Mouse (Mus musculus) kidney, embryonic 16.5 days (tissue): ENCODE measurements around the gene Snrk. TPM values are rescaled to one million over a fixed set of nuclear protein-coding genes. Genes with fewer than 3 reads are reported as not detected.

ENCODE experiments used
- ATAC-seq: fragments of 200-750 bp; cut with Nextera tagmentation; 2 replicates; pipeline ENCODE4 v1.8.0; 2017; ENCODE audit warnings: moderate TSS enrichment; ENCODE audit not compliant: low FRiP score, low TSS enrichment
- H3K27ac ChIP-seq: fragments of 300-500 bp; sonication (generic); 2 replicates; pipeline ENCODE4 v1.5.1; 2014; ENCODE audit warnings: low read length
- H3K27me3 ChIP-seq: fragments of 300-500 bp; sonication (generic); 2 replicates; pipeline ENCODE4 v1.6.1; 2014; ENCODE audit warnings: low read length, control low read depth, mixed read lengths; ENCODE audit not compliant: insufficient read depth
- H3K36me3 ChIP-seq: fragments of 300-500 bp; sonication (generic); 2 replicates; pipeline ENCODE4 v1.6.1; 2014; ENCODE audit warnings: low read length, control low read depth, mixed read lengths; ENCODE audit not compliant: insufficient read depth
- H3K4me1 ChIP-seq: fragments of 300-500 bp; sonication (generic); 2 replicates; pipeline ENCODE4 v1.6.1; 2014; ENCODE audit warnings: low read length, control low read depth, mixed read lengths; ENCODE audit not compliant: insufficient read depth
- H3K4me2 ChIP-seq: fragments of 300-500 bp; sonication (generic); replicated peaks from 2 replicates; pipeline ENCODE4 v1.6.1; 2014; ENCODE audit warnings: low read depth, low read length
- H3K4me3 ChIP-seq: fragments of 300-500 bp; sonication (generic); 2 replicates; pipeline ENCODE4 v1.5.1; 2014; ENCODE audit warnings: mild to moderate bottlenecking, low read length
- H3K9ac ChIP-seq: fragments of 300-500 bp; sonication (generic); replicated peaks from 2 replicates; pipeline ENCODE4 v1.6.1; 2014; ENCODE audit warnings: low read length
- H3K9me3 ChIP-seq: fragments of 300-500 bp; sonication (generic); 2 replicates; pipeline ENCODE4 v1.6.1; 2016; ENCODE audit warnings: low read length, control low read depth
- WGBS: fragments of 180-500 bp; shearing (Covaris S2); extraction: QIAGEN DNeasy Blood & Tissue Kit; methylation state at CpG from one replicate; pipeline ENCODE4 v1.1.7; 2014; 5-methylcytosine and 5-hydroxymethylcytosine counted together
- polyA plus RNA-seq: library from polyadenylated mRNA; unstranded; fragments of >200 nt; fragmentation: Nextera tagmentation; extraction: Ambion mirVana; gene quantifications from 2 replicates; pipeline ENCODE4 v1.2.1, GENCODE M21; 2015

Gene Snrk
- polyA plus RNA-seq, 1 experiment from 2014 or later: 65.1 TPM

DNA sequence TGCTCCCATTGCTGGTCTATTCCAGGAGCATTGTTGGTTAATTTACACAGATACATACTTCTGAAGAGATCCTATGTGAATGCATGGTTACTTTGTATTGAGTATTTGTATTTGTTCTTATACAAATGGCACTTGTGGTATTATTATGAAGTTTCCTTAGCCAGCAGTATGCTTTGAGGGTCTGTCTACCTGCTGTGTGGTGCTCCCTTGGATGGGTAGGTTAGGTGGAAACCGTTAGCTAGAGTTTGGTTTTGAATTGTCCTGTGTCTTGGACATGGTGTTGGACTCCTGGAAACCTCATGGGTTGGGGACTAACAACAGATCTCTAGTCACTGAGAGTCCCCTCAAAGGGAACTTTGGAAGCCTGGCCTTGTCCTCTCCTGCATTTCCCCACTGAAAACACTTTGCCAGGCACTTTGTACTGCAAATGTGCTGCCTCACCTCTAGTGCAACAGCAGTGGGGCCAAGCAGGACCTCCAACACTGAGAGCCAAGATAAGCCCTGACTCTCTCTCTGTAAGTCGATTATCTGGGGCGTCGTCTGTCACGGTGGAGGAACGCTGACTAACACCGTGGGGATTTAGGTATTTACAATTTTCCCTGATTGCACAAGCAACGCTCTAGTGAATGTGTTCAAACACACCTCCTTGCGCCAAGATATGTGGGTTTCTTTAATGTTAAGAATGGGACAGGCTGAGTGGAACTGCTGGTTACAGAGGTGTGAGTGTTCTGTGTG is 13.3 kb upstream of the Snrk start:
- WGBS: 45% methylated on average over 9 of the region's 9 CpGs
- ATAC-seq: no peak
- no peaks in the 10 kb centered on the region for H3K9me3 ChIP-seq
- H3K27me3 ChIP-seq: no peaks in the 10 kb centered on the region; the same call in 1 of the 2 replicates
- H3K36me3 ChIP-seq: no peaks in the 10 kb centered on the region
- H3K4me2 ChIP-seq: no peak overlapping the region
- H3K4me1 ChIP-seq: no peaks in the 10 kb centered on the region; the same call in 1 of the 2 replicates
- H3K4me3 ChIP-seq: no peak overlapping the region
- H3K9ac ChIP-seq: no peak overlapping the region
- no peak overlapping the region for H3K27ac ChIP-seq

DNA sequence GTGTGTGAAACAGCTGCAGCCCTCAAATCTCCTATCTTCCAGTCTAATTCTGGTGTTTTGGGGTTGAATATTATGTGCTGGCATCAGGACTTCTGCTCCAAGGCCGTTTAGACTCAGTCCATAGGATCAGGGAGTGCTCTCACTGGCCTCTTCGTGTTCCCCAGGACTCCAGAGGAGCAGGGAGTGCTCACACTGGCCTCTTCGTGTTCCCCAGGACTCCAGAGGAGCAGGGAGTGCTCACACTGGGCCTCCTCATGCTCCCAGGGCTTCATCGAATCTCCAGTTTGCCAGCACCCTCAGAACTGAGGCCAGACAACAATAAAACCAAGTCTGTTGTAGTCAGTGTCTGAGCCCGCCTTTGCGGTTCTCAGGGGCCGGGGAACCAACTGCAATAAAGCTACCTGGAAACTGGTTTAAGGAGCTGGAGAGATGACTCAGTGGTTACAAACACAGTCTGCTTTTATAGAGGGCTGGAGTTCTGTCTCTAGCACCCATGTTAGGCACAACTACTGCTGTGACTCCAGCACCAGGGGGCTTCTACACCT is 12.7 kb upstream of the Snrk start:
- WGBS: 45% methylated on average over 7 of the region's 7 CpGs
- no peaks in the 10 kb centered on the region for H3K36me3 ChIP-seq

DNA sequence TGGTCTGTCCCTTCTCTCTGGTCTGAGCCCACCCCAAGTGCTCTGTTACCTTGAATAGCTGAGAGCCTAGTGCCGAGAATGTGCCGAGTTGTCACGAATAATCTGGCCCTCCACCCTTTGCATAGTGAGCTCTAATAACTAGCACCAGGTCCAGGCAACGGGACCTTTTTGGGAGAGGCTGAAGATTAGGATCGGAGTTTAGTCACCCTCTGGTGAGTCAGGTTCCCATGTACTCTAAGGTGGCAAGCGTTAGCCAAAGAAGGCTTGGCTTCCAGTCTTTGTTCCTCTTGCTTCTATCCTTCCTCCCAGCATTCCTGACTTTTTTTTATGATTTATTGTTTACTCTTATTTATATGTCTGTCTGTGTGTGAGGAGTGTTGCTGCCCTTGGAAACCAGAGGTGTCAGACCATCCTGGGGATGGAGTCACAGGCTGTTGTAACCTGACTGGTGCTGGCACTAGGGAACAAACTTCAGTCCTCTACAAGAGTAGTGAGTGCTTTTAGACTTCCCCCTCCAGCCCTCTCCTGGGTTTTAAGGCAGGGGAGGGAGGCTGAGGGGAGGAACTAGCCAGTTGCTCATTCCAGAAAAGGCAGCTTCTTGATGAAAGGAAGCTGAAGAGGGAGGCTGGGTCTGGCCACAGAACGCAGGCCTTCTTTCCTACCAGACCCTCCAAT is 9.2 kb upstream of the Snrk start:
- Histone ChIP-seq H3K4me2 (no peak overlapping the region), H3K27ac (no peak overlapping the region)

More for the DNA sequence above, 12.7 kb upstream of the Snrk start:
- no peak for ATAC-seq
- Histone ChIP-seq H3K9ac (no peak overlapping the region), H3K4me2 (no peak overlapping the region), H3K4me1 (no peaks in the 10 kb centered on the region; the same call in 1 of the 2 replicates), H3K27me3 (no peaks in the 10 kb centered on the region; the same call in 1 of the 2 replicates), H3K4me3 (no peak overlapping the region), H3K9me3 (no peaks in the 10 kb centered on the region), H3K27ac (no peak overlapping the region)

DNA sequence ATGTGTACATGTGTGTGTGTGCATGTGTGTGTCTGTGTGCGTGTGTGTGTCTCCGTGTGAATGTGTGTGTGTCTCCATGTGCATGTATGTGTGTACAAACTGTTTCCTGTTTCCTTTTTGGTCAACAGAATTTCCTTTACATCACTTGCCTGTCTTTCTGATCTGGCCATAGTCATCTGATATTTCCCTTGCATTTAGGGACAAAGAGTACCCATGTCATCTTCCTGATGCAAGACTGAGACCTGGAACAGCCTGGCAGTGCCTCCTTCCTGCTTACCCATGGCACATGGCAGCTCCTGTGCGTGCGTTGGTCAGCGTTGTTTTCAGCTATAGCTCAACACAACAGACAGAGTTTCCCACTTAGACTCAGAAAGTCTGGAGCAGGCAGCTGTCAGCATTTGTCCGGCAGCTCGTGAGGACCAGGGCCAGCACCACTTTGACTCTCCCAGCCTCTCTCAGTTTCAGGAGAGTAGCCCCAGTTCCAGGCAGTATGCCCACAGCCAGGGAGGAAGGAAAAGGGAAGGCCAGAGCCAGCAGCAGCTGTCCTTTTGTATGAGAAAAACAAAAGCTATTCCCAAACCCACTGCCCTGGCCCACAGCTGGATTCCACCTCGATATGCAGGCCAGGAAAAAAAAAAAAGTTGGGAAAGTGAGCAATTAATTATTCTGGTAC is 7.4 kb upstream of the Snrk start:
- H3K36me3 ChIP-seq: no peaks in the 10 kb centered on the region
- no peak overlapping the region for H3K9ac ChIP-seq
- H3K9me3 ChIP-seq: no peaks in the 10 kb centered on the region
- no peak overlapping the region for H3K4me2 ChIP-seq
- no peaks in the 10 kb centered on the region; the same call in 1 of the 2 replicates for H3K27me3 ChIP-seq
- no peaks in the 10 kb centered on the region; the same call in 1 of the 2 replicates for H3K4me1 ChIP-seq
- H3K4me3 ChIP-seq: no peak overlapping the region
- H3K27ac ChIP-seq: peak overlapping the region; percentile 57
- WGBS: 56% methylated on average over 8 of the region's 8 CpGs
- ATAC-seq: no peak

More for the DNA sequence above, 9.2 kb upstream of the Snrk start:
- no peaks in the 10 kb centered on the region for H3K9me3 ChIP-seq
- no peaks in the 10 kb centered on the region; the same call in 1 of the 2 replicates for H3K4me1 ChIP-seq
- H3K27me3 ChIP-seq: no peaks in the 10 kb centered on the region; the same call in 1 of the 2 replicates
- ATAC-seq: no peak
- WGBS: 46% methylated on average over 7 of the region's 7 CpGs
- H3K36me3 ChIP-seq: no peaks in the 10 kb centered on the region
- H3K9ac ChIP-seq: no peak overlapping the region
- no peak overlapping the region for H3K4me3 ChIP-seq

DNA sequence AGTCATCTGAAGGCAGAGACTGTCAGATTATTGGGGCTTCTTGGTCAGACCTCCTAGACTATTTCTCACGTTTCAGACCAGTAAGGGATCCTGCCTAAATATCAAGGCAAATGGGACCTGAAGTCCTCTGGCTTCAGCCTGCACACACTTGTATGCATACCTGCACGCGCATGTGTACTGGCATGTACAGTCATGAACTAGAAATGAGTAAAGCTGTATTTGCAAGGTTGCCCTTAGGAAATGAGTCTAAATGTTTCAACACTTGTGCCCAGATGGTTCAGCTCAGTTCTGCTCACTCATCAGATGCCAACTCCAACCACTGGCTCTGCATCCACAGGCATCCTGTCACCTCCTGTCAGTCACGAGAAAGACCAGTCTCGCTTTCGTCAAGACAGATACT is 6.6 kb upstream of the Snrk start:
- H3K4me2 ChIP-seq: no peak overlapping the region
- no peak overlapping the region for H3K4me3 ChIP-seq
- no peaks in the 10 kb centered on the region for H3K9me3 ChIP-seq
- no peaks in the 10 kb centered on the region for H3K36me3 ChIP-seq
- H3K4me1 ChIP-seq: no peaks in the 10 kb centered on the region; the same call in 1 of the 2 replicates
- no peaks in the 10 kb centered on the region; the same call in 1 of the 2 replicates for H3K27me3 ChIP-seq
- H3K9ac ChIP-seq: no peak overlapping the region
- WGBS: 80% methylated on average over 6 of the region's 6 CpGs
- H3K27ac ChIP-seq: peak overlapping the region; percentile 72
- ATAC-seq: no peak

DNA sequence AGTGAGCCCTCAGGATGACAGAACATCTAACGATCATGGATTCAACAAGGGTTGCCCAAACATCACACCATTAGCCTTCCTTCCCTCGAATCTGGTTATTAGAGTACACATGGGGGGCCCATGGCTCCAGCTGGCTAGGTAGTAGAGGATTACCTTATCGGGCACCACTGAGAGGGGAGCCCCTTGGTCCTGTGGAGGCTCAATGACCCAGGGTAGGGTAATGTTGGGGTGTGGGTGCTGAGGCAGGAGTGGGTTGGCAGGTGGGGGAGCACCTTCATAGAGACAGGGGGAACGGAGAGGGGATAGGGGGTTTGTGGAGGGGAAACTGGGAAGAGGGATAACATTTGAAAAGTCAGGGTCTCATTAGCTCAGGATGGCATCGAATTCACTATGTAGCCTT is 6.1 kb upstream of the Snrk start:
- no peaks in the 10 kb centered on the region; the same call in 1 of the 2 replicates for H3K4me1 ChIP-seq
- H3K36me3 ChIP-seq: no peaks in the 10 kb centered on the region
- no peaks in the 10 kb centered on the region for H3K9me3 ChIP-seq
- no peak overlapping the region for H3K4me3 ChIP-seq
- ATAC-seq: no peak
- H3K27me3 ChIP-seq: no peaks in the 10 kb centered on the region; the same call in 1 of the 2 replicates
- peak overlapping the region; percentile 72; the same call in 1 of the 2 replicates for H3K27ac ChIP-seq
- H3K4me2 ChIP-seq: no peak overlapping the region
- WGBS: 85% methylated on average over 5 of the region's 5 CpGs
- H3K9ac ChIP-seq: no peak overlapping the region

DNA sequence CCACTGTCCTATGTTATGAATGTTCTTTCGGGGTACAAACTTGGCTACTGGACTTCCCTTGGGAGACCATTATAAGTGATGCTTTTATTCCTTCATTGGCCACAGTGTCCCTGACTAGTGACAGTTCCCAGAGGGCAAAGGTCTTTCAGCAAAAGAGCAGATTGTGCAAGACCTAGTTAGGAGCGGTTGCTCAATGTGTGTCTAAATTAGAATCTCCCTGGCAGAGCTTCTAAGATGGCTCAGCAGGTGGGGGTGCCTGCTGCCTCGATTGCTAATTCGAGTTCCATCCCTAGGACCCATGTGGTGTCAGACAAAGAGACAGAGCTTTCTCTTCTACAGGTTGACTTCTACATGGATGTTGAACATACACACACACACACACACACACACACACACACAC is 1.5 kb upstream of the Snrk start:
- H3K4me3 ChIP-seq: no peak overlapping the region
- 72% methylated on average over 4 of the region's 4 CpGs for WGBS
- no peaks in the 10 kb centered on the region for H3K27me3 ChIP-seq
- no peak overlapping the region for H3K27ac ChIP-seq
- ATAC-seq: no peak
- no peaks in the 10 kb centered on the region for H3K9me3 ChIP-seq
- peaks cover 8% of the 10 kb centered on the region for H3K4me1 ChIP-seq
- H3K4me2 ChIP-seq: no peak overlapping the region
- H3K36me3 ChIP-seq: no peaks in the 10 kb centered on the region
- H3K9ac ChIP-seq: no peak overlapping the region

DNA sequence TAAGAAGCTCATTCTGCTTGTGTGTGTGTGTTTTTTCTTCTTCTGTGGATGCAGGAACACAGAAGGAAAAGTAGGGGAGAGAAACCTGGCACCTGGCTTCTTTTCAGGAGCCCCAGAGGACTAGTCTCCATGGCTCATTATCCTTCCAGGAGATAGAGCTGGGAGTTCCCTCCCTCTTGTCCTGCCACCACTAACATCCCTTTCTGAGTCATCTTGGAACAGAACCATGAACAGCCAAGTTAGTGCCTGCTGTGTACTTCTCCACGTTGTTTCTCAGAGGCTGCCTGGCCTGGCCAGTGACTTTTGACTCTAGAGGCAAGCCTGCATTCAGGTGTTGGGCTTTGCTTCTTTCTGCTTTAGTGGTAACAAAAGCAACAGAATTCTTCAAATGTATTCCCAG is 707 bp upstream of the Snrk start:
- 70% methylated on average over 1 of the region's 1 CpGs for WGBS
- H3K36me3 ChIP-seq: no peaks in the 10 kb centered on the region
- no peak for ATAC-seq
- peaks cover 8% of the 10 kb centered on the region for H3K4me1 ChIP-seq
- no peak overlapping the region for H3K4me3 ChIP-seq
- no peaks in the 10 kb centered on the region for H3K27me3 ChIP-seq
- H3K9ac ChIP-seq: no peak overlapping the region
- no peak overlapping the region for H3K27ac ChIP-seq
- no peaks in the 10 kb centered on the region for H3K9me3 ChIP-seq
- no peak overlapping the region for H3K4me2 ChIP-seq

DNA sequence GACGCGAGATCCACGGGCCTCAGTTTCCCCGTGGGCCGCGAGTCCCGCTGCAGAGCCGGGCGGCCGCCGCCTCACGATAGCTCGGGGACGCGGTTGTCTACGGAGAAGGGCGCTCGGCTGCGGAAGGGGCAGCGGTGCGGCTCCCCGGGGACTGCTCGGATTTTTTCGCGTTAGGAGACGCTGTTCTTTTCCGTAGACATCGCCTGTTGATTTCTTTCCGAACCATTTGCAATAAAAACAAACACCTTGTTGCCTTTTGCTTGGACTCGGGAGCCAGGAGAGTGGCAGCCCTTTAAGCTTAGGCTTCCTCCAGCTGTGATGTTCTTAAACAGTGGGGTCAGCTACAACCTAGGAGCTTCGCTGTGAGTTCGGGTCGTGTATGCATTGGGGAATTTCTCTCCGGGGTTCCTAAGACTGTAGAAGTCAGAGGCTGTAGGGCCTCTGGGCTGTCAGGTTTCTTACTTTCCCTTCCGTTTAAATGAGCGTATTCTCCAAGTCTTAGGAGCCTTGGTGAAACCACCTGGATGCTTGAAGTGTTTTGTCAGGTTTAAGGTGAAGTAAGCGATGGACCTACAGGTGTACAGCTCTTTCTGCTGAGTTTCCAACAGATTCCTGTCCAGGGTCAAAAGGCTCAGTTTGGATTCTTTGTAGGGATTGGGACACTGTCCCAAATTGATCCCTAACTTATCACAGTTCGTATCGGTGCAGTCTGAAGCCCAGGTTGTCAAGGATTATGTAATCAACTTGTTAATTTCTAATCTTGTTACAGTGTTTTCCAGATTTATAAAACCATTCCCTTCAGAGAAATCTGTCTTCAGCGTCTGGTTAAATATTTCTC is 845 bp downstream of the Snrk start:
- Histone ChIP-seq H3K27me3 (no peaks in the 10 kb centered on the region), H3K36me3 (no peaks in the 10 kb centered on the region), H3K9me3 (no peaks in the 10 kb centered on the region), H3K27ac (peak overlapping the region; percentile 88), H3K4me3 (peak overlapping the region; percentile 74), H3K4me2 (peak overlapping the region; percentile 77), H3K9ac (peak overlapping the region; percentile 96), H3K4me1 (peaks cover 14% of the 10 kb centered on the region)
- WGBS: 4% methylated on average over 40 of the region's 40 CpGs
- ATAC-seq: no peak
